Mouse (Mus musculus) CH12.LX (cell line): Measurements from ENCODE around the gene Lrch3. TPM values are rescaled to one million over a fixed set of nuclear protein-coding genes. Genes with fewer than 3 reads are reported as not detected.

Experiments
- DNase-seq: peaks from one replicate; pipeline ENCODE4 v3.0.0-alpha.2; 2013; ENCODE audit errors: extremely low read depth
- H3K27ac ChIP-seq: 2 replicates; pipeline ENCODE4 v1.5.1; 2012; ENCODE audit warnings: low read depth, mild to moderate bottlenecking, control low read depth, moderate library complexity; ENCODE audit not compliant: insufficient read depth
- H3K27me3 ChIP-seq: replicated peaks from 2 replicates; pipeline ENCODE3; 2012; ENCODE audit warnings: inconsistent platforms
- H3K36me3 ChIP-seq, 2 experiments: replicated peaks in 1 of 2; 2 replicates each; pipeline versions ENCODE3 to v1.6.1; 2012; ENCODE audit warnings: inconsistent platforms in 1 of 2, low read length in 1 of 2, mild to moderate bottlenecking in 1 of 2, mixed read lengths in 1 of 2, moderate library complexity in 1 of 2; ENCODE audit not compliant: control insufficient read depth in 1 of 2, insufficient read depth in 1 of 2
- H3K4me1 ChIP-seq, 2 experiments: 2 replicates each; pipeline ENCODE4 v1.6.1; 2012; ENCODE audit warnings: inconsistent platforms in 1 of 2, moderate library complexity in 1 of 2; ENCODE audit not compliant: insufficient read depth in 2 of 2, control insufficient read depth in 1 of 2
- H3K4me2 ChIP-seq: 2 replicates; pipeline ENCODE4 v1.6.1; 2012; ENCODE audit warnings: low read depth, mild to moderate bottlenecking, control low read depth; ENCODE audit not compliant: poor library complexity, insufficient read depth, severe bottlenecking
- H3K4me3 ChIP-seq, 3 experiments: fragments of 150-350 bp in 1 of 3; sonication (generic) in 1 of 3; replicated peaks in 1 of 3; 2 replicates each; pipeline versions ENCODE3 to v1.5.1; 2011 to 2012; ENCODE audit warnings: low read depth in 2 of 3, low read length in 2 of 3, mild to moderate bottlenecking in 2 of 3, moderate library complexity in 2 of 3, control low read depth in 1 of 3, improper control_type of control experiment in 1 of 3, inconsistent platforms in 1 of 3, mixed read lengths in 1 of 3; ENCODE audit not compliant: poor library complexity in 1 of 3
- H3K79me2 ChIP-seq: replicated peaks from 2 replicates; pipeline ENCODE4 v1.6.1; 2012; ENCODE audit warnings: mild to moderate bottlenecking, moderate library complexity; ENCODE audit not compliant: control insufficient read depth, poor library complexity, insufficient read depth, severe bottlenecking; ENCODE audit errors: extremely low read depth
- H3K9ac ChIP-seq: 2 replicates; pipeline ENCODE4 v1.6.1; 2012; ENCODE audit warnings: low read depth, mild to moderate bottlenecking, control low read depth, moderate library complexity; ENCODE audit not compliant: insufficient read depth
- H3K9me3 ChIP-seq: replicated peaks from 2 replicates; pipeline ENCODE3; 2012; ENCODE audit warnings: low read length, inconsistent platforms, mixed read lengths
- CHD2 ChIP-seq: IDR thresholded peaks from 2 replicates; pipeline ENCODE4 v1.6.1; 2011; ENCODE audit warnings: low read length, improper control_type of control experiment
- CTCF ChIP-seq, 2 experiments: IDR thresholded peaks in 1 of 2; conservative IDR thresholded peaks in 1 of 2; 2 replicates each; pipeline ENCODE4 v1.5.1; 2011 to 2012; ENCODE audit warnings: low read depth in 2 of 2, low read length in 2 of 2, improper control_type of control experiment in 1 of 2, inconsistent platforms in 1 of 2, mild to moderate bottlenecking in 1 of 2, moderate library complexity in 1 of 2
- ETS1 ChIP-seq: conservative IDR thresholded peaks from 2 replicates; pipeline ENCODE4 v1.6.1; 2012; ENCODE audit warnings: low read depth, mild to moderate bottlenecking, inconsistent platforms, low read length, improper control_type of control experiment, moderate library complexity
- HCFC1 ChIP-seq: IDR thresholded peaks from 2 replicates; pipeline ENCODE4 v1.6.1; 2012; ENCODE audit warnings: low read depth, mild to moderate bottlenecking, inconsistent platforms, low read length, improper control_type of control experiment
- IRF4 ChIP-seq: IDR thresholded peaks from 2 replicates; pipeline ENCODE4 v1.6.1; 2014; ENCODE audit warnings: low read depth, mild to moderate bottlenecking, inconsistent platforms, low read length, improper control_type of control experiment
- JUN ChIP-seq: IDR thresholded peaks from 2 replicates; pipeline ENCODE4 v1.6.1; 2011; ENCODE audit warnings: low read depth, mild to moderate bottlenecking, low read length, improper control_type of control experiment, moderate library complexity; ENCODE audit not compliant: insufficient read depth
- JUND ChIP-seq: conservative IDR thresholded peaks from 2 replicates; pipeline ENCODE4 v1.6.1; 2011; ENCODE audit warnings: low read depth, low read length, improper control_type of control experiment
- MAFK ChIP-seq: IDR thresholded peaks from 2 replicates; pipeline ENCODE4 v1.6.1; 2011; ENCODE audit warnings: low read length, improper control_type of control experiment; ENCODE audit not compliant: insufficient replicate concordance
- MYC ChIP-seq: IDR thresholded peaks from 2 replicates; pipeline ENCODE4 v1.6.1; 2011; ENCODE audit warnings: low read depth, mild to moderate bottlenecking, improper control_type of control experiment, low read length
- NELFE ChIP-seq: IDR thresholded peaks from 2 replicates; pipeline ENCODE4 v1.6.1; 2011; ENCODE audit warnings: low read depth, low read length, improper control_type of control experiment
- PAX5 ChIP-seq: IDR thresholded peaks from 2 replicates; pipeline ENCODE4 v1.6.1; 2012; ENCODE audit warnings: low read length, inconsistent platforms, mixed read lengths
- POLR2AphosphoS2 ChIP-seq: IDR thresholded peaks from 2 replicates; pipeline ENCODE4 v1.6.1; 2011; ENCODE audit warnings: low read depth, low read length, improper control_type of control experiment
- RAD21 ChIP-seq: IDR thresholded peaks from 2 replicates; pipeline ENCODE4 v1.6.1; 2011; ENCODE audit warnings: low read depth, mild to moderate bottlenecking, low read length, improper control_type of control experiment, moderate library complexity
- RCOR1 ChIP-seq: conservative IDR thresholded peaks from 2 replicates; pipeline ENCODE4 v1.6.1; 2012; ENCODE audit warnings: low read depth, mild to moderate bottlenecking, inconsistent platforms, low read length, improper control_type of control experiment
- SIN3A ChIP-seq: IDR thresholded peaks from 2 replicates; pipeline ENCODE4 v1.6.1; 2012; ENCODE audit warnings: low read length, improper control_type of control experiment, inconsistent platforms
- SMC3 ChIP-seq: IDR thresholded peaks from 2 replicates; pipeline ENCODE4 v1.6.1; 2011; ENCODE audit warnings: low read depth, low read length, improper control_type of control experiment
- TBP ChIP-seq: conservative IDR thresholded peaks from 2 replicates; pipeline ENCODE4 v1.6.1; 2011; ENCODE audit warnings: low read depth, low read length, improper control_type of control experiment
- USF2 ChIP-seq: conservative IDR thresholded peaks from 2 replicates; pipeline ENCODE4 v1.6.1; 2011; ENCODE audit warnings: low read depth, low read length, improper control_type of control experiment
- ZC3H11A ChIP-seq: IDR thresholded peaks from 2 replicates; pipeline ENCODE4 v1.6.1; 2012; ENCODE audit warnings: low read depth, mild to moderate bottlenecking, inconsistent platforms, low read length, improper control_type of control experiment
- ZKSCAN1 ChIP-seq: IDR thresholded peaks from 2 replicates; pipeline ENCODE4 v1.6.1; 2012; ENCODE audit warnings: low read depth, inconsistent platforms, low read length, improper control_type of control experiment, borderline replicate concordance
- ZMIZ1 ChIP-seq: IDR thresholded peaks from 2 replicates; pipeline ENCODE4 v1.6.1; 2012; ENCODE audit warnings: low read depth, mild to moderate bottlenecking, inconsistent platforms, low read length, improper control_type of control experiment
- ZNF384 ChIP-seq: IDR thresholded peaks from 2 replicates; pipeline ENCODE4 v1.6.1; 2012; ENCODE audit warnings: low read depth, low read length, improper control_type of control experiment, inconsistent platforms
- dilution Hi-C: fragments of 300-500 bp; cut with MboI; formaldehyde crosslinking; loops from 2 replicates; pipeline ENCODE4 v1.14.3; 2020; ENCODE audit warnings: low sequenced_read_pairs; ENCODE audit not compliant: extremely low pct_unique_long_range_greater_than_20kb, extremely low pct_ligation_motif_present
- in situ Hi-C: fragments of 300-500 bp; cut with MboI; formaldehyde crosslinking; loops from 3 replicates; pipeline ENCODE4 v1.14.3; 2019; ENCODE audit warnings: low sequenced_read_pairs, low pct_ligation_motif_present, low pct_unique_long_range_greater_than_20kb, mixed read lengths
- polyA plus RNA-seq: library from polyadenylated mRNA; unstranded; fragments of >175 nt; gene quantifications from 2 replicates; pipeline ENCODE4 v1.2.1, GENCODE M21; 2012; ENCODE audit warnings: low read depth; ENCODE audit not compliant: insufficient read length
- total RNA-seq, 2 experiments: library from RNA; depleted of rRNA; stranded (reverse); fragments of 300-350 nt in 1 of 2; fragments of >200 nt in 1 of 2; gene quantifications; 2 replicates each; pipeline ENCODE4 v1.2.3; 2012 to 2014

The Lrch3 gene
- total and polyA plus RNA-seq, 3 experiments, result 11.9 to 20.7 (median 16.1) TPM

DNA sequence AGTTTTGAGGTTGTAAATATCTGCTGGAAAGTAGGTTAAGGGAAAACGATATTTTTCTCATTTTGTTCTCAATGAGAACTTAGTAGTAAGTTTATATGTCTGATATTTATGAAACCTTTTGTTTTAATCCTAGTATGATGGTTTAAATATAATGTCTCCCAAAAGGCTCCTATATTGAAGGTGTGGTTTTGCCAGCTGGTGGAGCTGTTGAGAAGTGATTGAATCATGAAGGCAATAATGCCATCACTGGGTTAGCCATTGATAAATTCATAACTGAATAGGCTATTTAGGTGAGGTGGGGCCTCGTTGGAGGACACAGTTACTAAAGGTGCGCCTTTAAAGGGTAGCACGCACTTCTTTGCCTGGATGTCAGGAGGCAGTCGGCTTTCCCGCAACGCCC is 32.4 kb upstream of the Lrch3 start:
- Histone ChIP-seq H3K27ac (no peak overlapping the region), H3K79me2 (peaks cover 61% of the 10 kb centered on the region), H3K4me2 (no peak overlapping the region), H3K4me3 (no peak overlapping the region), H3K36me3 (peaks cover 16 to 63% of the 10 kb centered on the region in 2 experiments), H3K27me3 (no peaks in the 10 kb centered on the region), H3K4me1 (peaks cover 7 to 55% of the 10 kb centered on the region in 2 experiments), H3K9me3 (no peaks in the 10 kb centered on the region), H3K9ac (no peak overlapping the region)
- TF ChIP-seq CTCF (conservative IDR thresholded peaks at IDR 0.05 in 1 of 2, IDR thresholded peaks at IDR 0.05 in 1 of 2; ENCODE audit: low read depth in 2 of 2, low read length in 2 of 2) (peak in 1 of 2 experiments; percentile 52; a peak in 2 of 4 replicates), ZKSCAN1 (no peak)
- dilution Hi-C loops, result no loop called here
- in situ Hi-C loops, result no loop called here
- DNase-seq, result no peak

DNA sequence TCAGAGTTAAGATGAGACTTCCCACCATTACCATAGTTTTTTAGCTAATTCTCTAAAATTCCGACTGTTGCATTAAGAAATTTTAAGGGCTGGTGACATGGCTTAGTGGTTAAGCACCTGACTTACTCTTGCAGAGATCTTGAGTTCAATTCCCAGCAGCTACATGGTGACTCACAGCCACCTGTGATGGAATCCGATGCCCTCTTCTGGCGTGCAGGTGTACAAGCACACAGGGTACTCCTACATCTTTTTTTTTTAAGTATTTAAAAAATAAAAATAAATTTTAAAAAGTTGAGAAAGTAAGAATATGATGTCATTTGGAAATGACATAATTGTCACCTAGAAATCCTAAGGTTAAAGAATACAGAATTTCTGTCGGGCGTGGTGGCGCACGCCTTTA is 25.9 kb upstream of the Lrch3 start:
- H3K36me3 ChIP-seq, result peaks cover 47 to 89% of the 10 kb centered on the region in 2 experiments
- TF ChIP-seq SIN3A (no peak), CTCF (conservative IDR thresholded peaks at IDR 0.05 in 1 of 2, IDR thresholded peaks at IDR 0.05 in 1 of 2; ENCODE audit: low read depth in 2 of 2, low read length in 2 of 2) (peak; percentile 7 to 76; a peak in 2 of 4 replicates), SMC3 (peak; percentile 76), JUND (peak; percentile 58), ZNF384 (peak; percentile 71), ZMIZ1 (no peak), RCOR1 (no peak), TBP (no peak), MYC (no peak), POLR2AphosphoS2 (no peak), USF2 (no peak), MAFK (no peak), PAX5 (no peak), RAD21 (peak; percentile 62), ZC3H11A (peak; percentile 62), JUN (0 out of 2 replicates have a peak, but pooled peaks have one; percentile 34), NELFE (no peak), IRF4 (0 out of 2 replicates have a peak, but pooled peaks have one; percentile 22), CHD2 (no peak), ETS1 (no peak), ZKSCAN1 (no peak), HCFC1 (no peak)
- in situ Hi-C loops, result no loop called here

More for the DNA sequence above, 25.9 kb upstream of the Lrch3 start:
- no peaks in the 10 kb centered on the region for H3K27me3 ChIP-seq
- no peak overlapping the region for H3K4me3 ChIP-seq
- dilution Hi-C loops, result no loop called here
- H3K27ac ChIP-seq, result no peak overlapping the region
- H3K9ac ChIP-seq, result no peak overlapping the region
- DNase-seq, result no peak
- peaks cover 38% of the 10 kb centered on the region for H3K79me2 ChIP-seq
- peaks cover 0 to 28% of the 10 kb centered on the region in 2 experiments; a peak in 2 of 4 replicates for H3K4me1 ChIP-seq
- H3K4me2 ChIP-seq, result no peak overlapping the region
- H3K9me3 ChIP-seq, result no peaks in the 10 kb centered on the region
